Comparison of ENCODE assay signal across 22 mouse cellular contexts in the genomic region with DNA sequence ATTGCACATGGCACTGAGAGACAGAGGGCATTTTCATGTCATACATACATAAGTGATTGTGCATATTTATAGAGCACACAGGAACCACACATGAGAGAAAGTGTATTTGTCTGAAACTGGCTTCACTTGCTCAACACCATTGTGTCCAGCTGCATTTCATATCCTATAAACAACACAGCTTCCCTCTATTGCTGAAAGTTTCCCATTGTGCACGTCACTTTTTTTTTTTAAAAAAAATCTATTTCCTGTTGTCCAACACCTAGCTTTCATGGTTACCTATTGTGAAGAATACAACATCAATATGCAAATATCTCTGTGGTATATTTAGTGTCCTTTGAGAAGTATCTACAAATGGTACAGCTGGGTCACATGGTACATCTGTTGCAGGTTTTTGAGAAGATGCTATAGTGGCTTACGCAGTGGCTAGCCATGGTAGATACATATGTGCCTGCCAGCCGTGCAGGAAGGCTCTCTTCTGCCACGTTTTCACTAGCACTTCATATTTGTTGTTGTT.
"Had no signal": no experiment of that assay in that cellular context is flagged by ENCODE, and none has a peak within 500 bp of the region (broad histone marks: within the 10 kb centered on the region; RNA-seq: fewer than 3 reads in every experiment).

No protein-coding gene starts in this region.

- H3K9me3 ChIP-seq: limb, embryonic 10.5 days; limb, embryonic 13.5 days; liver, embryonic 12.5 days; liver, embryonic 15.5 days; midbrain, embryonic 13.5 days; neural tube, embryonic 13.5 days had no signal

- H3K4me2 ChIP-seq: limb, embryonic 13.5 days; liver, embryonic 12.5 days; liver, embryonic 15.5 days; midbrain, embryonic 13.5 days; neural tube, embryonic 13.5 days had no signal

- H3K27me3 ChIP-seq: limb, embryonic 13.5 days; liver, embryonic 12.5 days; liver, embryonic 15.5 days; midbrain, embryonic 13.5 days; neural tube, embryonic 13.5 days had no signal

- H3K4me1 ChIP-seq: limb, embryonic 10.5 days; limb, embryonic 13.5 days; liver, embryonic 12.5 days; liver, embryonic 15.5 days had no signal

- H3K36me3 ChIP-seq: limb, embryonic 10.5 days; limb, embryonic 13.5 days; liver, embryonic 12.5 days; liver, embryonic 15.5 days; midbrain, embryonic 13.5 days; neural tube, embryonic 13.5 days had no signal

- ATAC-seq: liver, embryonic 12.5 days; midbrain, embryonic 13.5 days; midbrain, embryonic 16.5 days had no signal

- H3K4me3 ChIP-seq: layer of hippocampus, adult 2 months; limb, embryonic 10.5 days; limb, embryonic 13.5 days; liver, embryonic 12.5 days; liver, embryonic 15.5 days; midbrain, embryonic 13.5 days; myocyte; neural tube, embryonic 13.5 days had no signal

- H3K9ac ChIP-seq: limb, embryonic 13.5 days; liver, embryonic 12.5 days; liver, embryonic 15.5 days; midbrain, embryonic 13.5 days; neural tube, embryonic 13.5 days had no signal

- DNase-seq: kidney, adult 18-20 months; kidney, adult 9 months; kidney, postnatal 25 days; layer of hippocampus, adult 9-11 months; liver; lung, adult 2 months; lung, postnatal 14 days; lung, postnatal 4 days; thymus, adult 2 months; thymus, postnatal 14 days; thymus, postnatal 4 days had no signal

- H3K27ac ChIP-seq: kidney, postnatal 0 days; layer of hippocampus, adult 2 months; limb, embryonic 10.5 days; limb, embryonic 13.5 days; liver, embryonic 12.5 days; liver, embryonic 15.5 days; midbrain, embryonic 13.5 days; neural tube, embryonic 13.5 days; stomach, postnatal 0 days had no signal
